Mouse (Mus musculus): ENCODE measurements at regions not wholly inside any gene's neighbourhood (a gene's known extent, or its start where the extent isn't known, plus 50 kb on each side); places are given as distances from the start of the nearest gene placed in this dataset.
"Not testable (repeated sequence)": the region's sequence is repeated elsewhere in the genome, so short reads cannot be mapped to it uniquely, and the experiment has no call there.

- H3K9ac ChIP-seq; H3K36me3 ChIP-seq (replicated peaks); H3K27me3 ChIP-seq; ATAC-seq (ENCODE audit: insufficient read depth); H3K9me3 ChIP-seq (replicated peaks); H3K27ac ChIP-seq (replicated peaks); H3K4me1 ChIP-seq (replicated peaks): not testable (repeated sequence)
- H3K4me3 ChIP-seq (replicated peaks): peak overlapping the region; percentile 36
- H3K4me2 ChIP-seq: peak overlapping the region; percentile 41
- 2% methylated on average over 45 of the region's 53 CpGs for WGBS (ENCODE audit: insufficient replicate concordance)
Measured at GRCm38 (mm10) chr12:19387706-19388105, 566.6 kb upstream of the Gm21863 start.
